Mouse (Mus musculus) bone marrow, adult 2 months (tissue): ENCODE results near the gene Ppp2r5d.

Experiments used
- CTCF ChIP-seq: fragments of 200-500 bp; IDR thresholded peaks from 2 replicates; pipeline ENCODE4 v1.5.1; 2011; ENCODE audit warnings: low read length, control low read depth; ENCODE audit not compliant: control insufficient read depth, insufficient read depth
- POLR2A ChIP-seq: fragments of 200-500 bp; IDR thresholded peaks from 2 replicates; pipeline ENCODE4 v1.6.1; 2011; ENCODE audit warnings: low read depth, mild to moderate bottlenecking, control low read depth, low read length, borderline replicate concordance; ENCODE audit not compliant: control insufficient read depth

- no peak for TF ChIP-seq CTCF
- no peak for TF ChIP-seq POLR2A
Measured at GRCm38 (mm10) chr17:46724477-46725084, 19.7 kb upstream of the Ppp2r5d start.
